Mouse (Mus musculus) embryonic facial prominence, embryonic 14.5 days (tissue): Measurements from ENCODE around the gene Gm10134. TPM values are rescaled to one million over a fixed set of nuclear protein-coding genes. Genes with fewer than 3 reads are reported as not detected.

ENCODE experiments used
- ATAC-seq: fragments of 200-750 bp; cut with Nextera tagmentation; 2 replicates; pipeline ENCODE4 v1.8.0; 2017; ENCODE audit warnings: low read depth, moderate number of reproducible peaks, moderate TSS enrichment
- DNase-seq: peaks from one replicate; pipeline ENCODE4 v3.0.0-alpha.2; 2015; ENCODE audit warnings: low spot score
- H3K27ac ChIP-seq: fragments of 300-500 bp; sonication (generic); replicated peaks from 2 replicates; pipeline ENCODE4 v1.5.1; 2014; ENCODE audit warnings: low read depth, mild to moderate bottlenecking, low read length, moderate library complexity
- H3K27me3 ChIP-seq: fragments of 300-500 bp; sonication (generic); replicated peaks from 2 replicates; pipeline ENCODE4 v1.6.1; 2014; ENCODE audit warnings: low read length; ENCODE audit not compliant: control insufficient read depth, insufficient read depth
- H3K36me3 ChIP-seq: fragments of 300-500 bp; sonication (generic); 2 replicates; pipeline ENCODE4 v1.6.1; 2014; ENCODE audit warnings: low read length, mixed read lengths; ENCODE audit not compliant: control insufficient read depth, insufficient read depth
- H3K4me1 ChIP-seq: fragments of 300-500 bp; sonication (generic); 2 replicates; pipeline ENCODE4 v1.6.1; 2014; ENCODE audit warnings: antibody characterized with exemption, low read length; ENCODE audit not compliant: control insufficient read depth, insufficient read depth
- H3K4me2 ChIP-seq: fragments of 300-500 bp; sonication (generic); 2 replicates; pipeline ENCODE4 v1.6.1; 2014; ENCODE audit warnings: low read depth, mild to moderate bottlenecking, low read length, moderate library complexity, mixed read lengths
- H3K4me3 ChIP-seq: fragments of 300-500 bp; sonication (generic); 2 replicates; pipeline ENCODE4 v1.5.1; 2014; ENCODE audit warnings: low read depth, mild to moderate bottlenecking, low read length
- H3K9ac ChIP-seq: fragments of 300-500 bp; sonication (generic); 2 replicates; pipeline ENCODE4 v1.6.1; 2014; ENCODE audit warnings: low read depth, mild to moderate bottlenecking, low read length, moderate library complexity, mixed read lengths
- H3K9me3 ChIP-seq: fragments of 300-500 bp; sonication (generic); 2 replicates; pipeline ENCODE4 v1.6.1; 2016; ENCODE audit warnings: low read length; ENCODE audit not compliant: control insufficient read depth
- WGBS: fragments of 180-500 bp; shearing (Covaris S2); extraction: QIAGEN DNeasy Blood & Tissue Kit; methylation state at CpG from one replicate; pipeline ENCODE4 v1.1.7; 2014; 5-methylcytosine and 5-hydroxymethylcytosine counted together
- polyA plus RNA-seq: library from polyadenylated mRNA; unstranded; fragments of >200 nt; fragmentation: Nextera tagmentation; extraction: Ambion mirVana; gene quantifications from 2 replicates; pipeline ENCODE4 v1.2.1, GENCODE M21; 2014

Gm10134 gene
- polyA plus RNA-seq, 1 experiment from 2014 or later = 2.7 TPM

- peak; percentile 73 for DNase-seq
- no peak for ATAC-seq
- Histone ChIP-seq H3K27ac (no peak overlapping the region), H3K9me3 (no peaks in the 10 kb centered on the region), H3K4me2 (no peak overlapping the region), H3K4me3 (no peak overlapping the region), H3K4me1 (no peaks in the 10 kb centered on the region), H3K27me3 (no peaks in the 10 kb centered on the region), H3K9ac (no peak overlapping the region), H3K36me3 (peaks cover 97% of the 10 kb centered on the region)
- WGBS = 56% methylated on average over 11 of the region's 11 CpGs
These were observed 41.6 kb downstream of the Gm10134 start for GRCm38 (mm10) chr2:28547237-28548172.

GRCm38 (mm10) chr2:28549157-28549556, 43.3 kb downstream of the Gm10134 start:
- ATAC-seq = no peak
- peaks cover 97% of the 10 kb centered on the region for H3K36me3 ChIP-seq

DNA sequence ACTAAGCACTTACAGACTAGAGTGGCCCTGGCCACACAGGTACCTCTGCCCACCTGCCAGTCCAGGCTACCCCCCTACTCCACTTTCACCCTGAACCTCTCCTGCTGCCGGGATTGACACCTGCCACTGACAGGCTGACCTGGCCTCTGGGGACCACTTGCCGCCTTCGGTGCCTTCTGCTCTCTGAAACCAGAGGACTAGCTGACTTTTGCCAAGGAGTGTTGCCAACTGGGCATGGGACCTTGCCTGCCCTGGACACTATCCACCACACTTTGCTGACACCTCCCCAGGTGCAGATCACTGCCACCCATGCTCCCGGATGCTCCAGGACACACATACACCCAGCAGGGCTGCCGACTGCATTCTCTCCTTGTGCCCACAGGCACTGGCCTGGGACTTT, 46.4 kb downstream of the Gm10134 start:
- H3K4me3 ChIP-seq = no peak overlapping the region
- ATAC-seq (no peak), DNase-seq (no peak)
- H3K9me3 ChIP-seq = no peaks in the 10 kb centered on the region
- no peak overlapping the region for H3K4me2 ChIP-seq
- no peaks in the 10 kb centered on the region for H3K4me1 ChIP-seq
- H3K36me3 ChIP-seq = peaks cover 73% of the 10 kb centered on the region
- H3K27ac ChIP-seq = no peak overlapping the region
- WGBS = 93% methylated on average over 5 of the region's 5 CpGs
- H3K27me3 ChIP-seq = no peaks in the 10 kb centered on the region
- no peak overlapping the region for H3K9ac ChIP-seq

More at GRCm38 (mm10) chr2:28549157-28549556, 43.3 kb downstream of the Gm10134 start:
- Histone ChIP-seq H3K9ac (no peak overlapping the region), H3K4me3 (no peak overlapping the region), H3K4me2 (no peak overlapping the region), H3K27ac (no peak overlapping the region), H3K4me1 (no peaks in the 10 kb centered on the region), H3K27me3 (no peaks in the 10 kb centered on the region), H3K9me3 (no peaks in the 10 kb centered on the region)
- no peak for DNase-seq
- 89% methylated on average over 13 of the region's 13 CpGs for WGBS

Other genes with a start within 250 kb of the Gm10134 start
- 3.8 and 4.9 TPM in 2 replicates for gene Ppp1r26, start 59.3 kb upstream of the Gm10134 start, polyA plus RNA-seq
- gene 1700007K13Rik, start 39.8 kb upstream of the Gm10134 start, polyA plus RNA-seq = 1.7 and 5.9 TPM in 2 replicates
- 50.5 and 55.5 TPM in 2 replicates for gene Mrps2, start 38.0 kb upstream of the Gm10134 start, polyA plus RNA-seq
- 1.3 and 1.7 TPM in 2 replicates for gene Gbgt1, start 9.2 kb upstream of the Gm10134 start, polyA plus RNA-seq
- 59.3 and 67.5 TPM in 2 replicates for gene Ralgds, start 7.0 kb downstream of the Gm10134 start, polyA plus RNA-seq
- gene Cel, start 57.3 kb downstream of the Gm10134 start, polyA plus RNA-seq = not detected in 2 replicates
- 23.7 and 27.9 TPM in 2 replicates for gene Gtf3c5, start 77.7 kb downstream of the Gm10134 start, polyA plus RNA-seq
- gene Gfi1b, start 115.9 kb downstream of the Gm10134 start, polyA plus RNA-seq = 0.13 and 0.55 TPM in 2 replicates
- gene Tsc1, start 135.1 kb downstream of the Gm10134 start, polyA plus RNA-seq = 15.3 and 16.0 TPM in 2 replicates
- 3.2 and 4.4 TPM in 2 replicates for gene Spaca9, start 193.6 kb downstream of the Gm10134 start, polyA plus RNA-seq
- gene Ak8, start 194.1 kb downstream of the Gm10134 start, polyA plus RNA-seq = 1.2 and 2.0 TPM in 2 replicates